19 mouse cellular contexts compared by ENCODE assay signal in the genomic region with DNA sequence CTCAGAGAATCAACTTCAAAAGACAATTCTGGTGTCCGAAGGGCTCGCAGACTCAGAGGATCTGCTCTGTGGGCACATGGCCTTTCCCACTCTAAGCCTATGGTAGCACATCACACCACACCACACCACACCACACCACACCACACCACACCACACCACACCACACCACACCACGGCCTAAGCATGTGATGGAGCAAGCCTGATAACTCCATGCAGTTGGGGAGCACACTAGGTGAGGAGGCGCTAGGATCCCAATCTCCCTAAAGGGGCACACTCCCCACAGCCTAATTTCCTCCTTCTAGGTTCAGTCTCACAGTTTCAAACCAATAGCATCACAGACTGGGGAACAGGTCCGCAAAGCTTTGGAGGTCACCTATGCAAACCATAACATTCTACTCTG.
"Had no signal": no experiment of that assay in that cellular context is flagged by ENCODE, and none has a peak within 500 bp of the region (broad histone marks: within the 10 kb centered on the region; RNA-seq: fewer than 3 reads in every experiment).

No protein-coding gene starts in this region.

- H3K27ac ChIP-seq: lung, embryonic 15.5 days; macrophage; midbrain, embryonic 13.5 days; midbrain, embryonic 15.5 days; neural tube, embryonic 12.5 days had no signal

- H3K9ac ChIP-seq: liver, postnatal 0 days; lung, embryonic 15.5 days; midbrain, embryonic 13.5 days; midbrain, embryonic 15.5 days; neural tube, embryonic 12.5 days had no signal

- DNase-seq: liver, postnatal 0 days; lung, adult 2 months; lung, postnatal 14 days; lung, postnatal 36 days; retina, postnatal 1 day; right cerebral cortex, adult 18-20 months; right cerebral cortex, postnatal 25 days; right cerebral cortex, postnatal 4 days; spleen, adult 18-20 months; thymus, adult 18-20 months; thymus, postnatal 14 days; thymus, postnatal 36 days had no signal

- H3K36me3 ChIP-seq: lung, embryonic 15.5 days had no signal

- H3K27me3 ChIP-seq: lung, embryonic 15.5 days; megakaryocyte, embryonic 14.5 days; midbrain, embryonic 13.5 days; midbrain, embryonic 15.5 days; neural tube, embryonic 12.5 days had no signal

- H3K4me1 ChIP-seq: lung, embryonic 15.5 days; midbrain, embryonic 13.5 days; midbrain, embryonic 15.5 days; neural tube, embryonic 12.5 days had no signal

- ATAC-seq: liver, postnatal 0 days; midbrain, embryonic 13.5 days; midbrain, embryonic 15.5 days had no signal

- H3K9me3 ChIP-seq: lung, embryonic 15.5 days; midbrain, embryonic 13.5 days; midbrain, embryonic 15.5 days; neural tube, embryonic 12.5 days had no signal

- H3K4me3 ChIP-seq: lung, embryonic 15.5 days; megakaryocyte, embryonic 14.5 days; midbrain, embryonic 13.5 days; midbrain, embryonic 15.5 days; neural tube, embryonic 12.5 days had no signal

- H3K4me2 ChIP-seq: lung, embryonic 15.5 days; midbrain, embryonic 11.5 days; midbrain, embryonic 13.5 days; midbrain, embryonic 15.5 days; neural tube, embryonic 12.5 days had no signal
